Mouse (Mus musculus) heart, adult 2 months (tissue): ENCODE results near the gene Zbtb8os. TPM values are rescaled to one million over a fixed set of nuclear protein-coding genes. Genes with fewer than 3 reads are reported as not detected.
"Not testable (repeated sequence)": the region's sequence is repeated elsewhere in the genome, so short reads cannot be mapped to it uniquely, and the experiment has no call there.

ENCODE experiments used
- DNase-seq, 2 experiments: peaks; one replicate each; pipeline ENCODE4 v3.0.0; 2021
- H3K27ac ChIP-seq: fragments of 200-600 bp; 2 replicates; pipeline ENCODE4 v1.8.1; 2022
- H3K27me3 ChIP-seq: fragments of 200-500 bp; 2 replicates; pipeline ENCODE4 v1.6.1; 2012; ENCODE audit warnings: mild to moderate bottlenecking, low read length, inconsistent platforms, mixed read lengths; ENCODE audit not compliant: control insufficient read depth, insufficient read depth
- H3K36me3 ChIP-seq: fragments of 200-500 bp; 2 replicates; pipeline ENCODE4 v1.6.1; 2012; ENCODE audit warnings: low read length, inconsistent platforms; ENCODE audit not compliant: control insufficient read depth, insufficient read depth
- H3K4me1 ChIP-seq: fragments of 200-500 bp; 2 replicates; pipeline ENCODE4 v1.6.1; 2011; ENCODE audit warnings: low read length; ENCODE audit not compliant: control insufficient read depth, insufficient read depth
- H3K4me3 ChIP-seq: fragments of 200-600 bp; 2 replicates; pipeline ENCODE4 v1.8.1; 2022
- H3K79me2 ChIP-seq: fragments of 200-500 bp; replicated peaks from 2 replicates; pipeline ENCODE4 v1.6.1; 2012; ENCODE audit warnings: mild to moderate bottlenecking, inconsistent platforms, low read length, moderate library complexity, mixed read lengths; ENCODE audit not compliant: control insufficient read depth, insufficient read depth
- H3K9ac ChIP-seq: fragments of 200-500 bp; 2 replicates; pipeline ENCODE4 v1.6.1; 2012; ENCODE audit warnings: low read depth, mild to moderate bottlenecking, control low read depth, inconsistent platforms, low read length, mixed read lengths
- CTCF ChIP-seq: fragments of 200-600 bp; IDR thresholded peaks from 2 replicates; pipeline ENCODE4 v1.8.1; 2022; ENCODE audit warnings: antibody characterized with exemption, mild to moderate bottlenecking, moderate library complexity
- EP300 ChIP-seq: fragments of 200-500 bp; IDR thresholded peaks from 2 replicates; pipeline ENCODE4 v1.6.1; 2011; ENCODE audit warnings: low read depth, low read length, control low read depth; ENCODE audit not compliant: insufficient read depth
- POLR2A ChIP-seq: fragments of 200-500 bp; IDR thresholded peaks from 2 replicates; pipeline ENCODE4 v1.6.1; 2011; ENCODE audit warnings: mild to moderate bottlenecking, low read depth, low read length, control low read depth; ENCODE audit not compliant: insufficient read depth
- WGBS: fragments of 180-500 bp; shearing (Covaris S2); methylation state at CpG from one replicate; pipeline ENCODE4 v1.1.7; 2018; 5-methylcytosine and 5-hydroxymethylcytosine counted together
- intact Hi-C: fragments of 180-260 bp; cut with DNase I; formaldehyde crosslinking; loops from one replicate; pipeline ENCODE4 v1.15.1; 2025
- polyA plus RNA-seq: library from polyadenylated mRNA; depleted of rRNA; stranded (reverse); fragments of >200 nt; gene quantifications from 2 replicates; pipeline ENCODE4 v1.2.3, GENCODE M21; 2012
- total RNA-seq, 2 experiments: library from RNA; stranded (reverse); gene quantifications; 2 replicates each; pipeline ENCODE4 v1.2.3; 2021

The Zbtb8os gene
- total and polyA plus RNA-seq, 3 experiments = 9.1 to 27.2 (median 19.5) TPM

DNA sequence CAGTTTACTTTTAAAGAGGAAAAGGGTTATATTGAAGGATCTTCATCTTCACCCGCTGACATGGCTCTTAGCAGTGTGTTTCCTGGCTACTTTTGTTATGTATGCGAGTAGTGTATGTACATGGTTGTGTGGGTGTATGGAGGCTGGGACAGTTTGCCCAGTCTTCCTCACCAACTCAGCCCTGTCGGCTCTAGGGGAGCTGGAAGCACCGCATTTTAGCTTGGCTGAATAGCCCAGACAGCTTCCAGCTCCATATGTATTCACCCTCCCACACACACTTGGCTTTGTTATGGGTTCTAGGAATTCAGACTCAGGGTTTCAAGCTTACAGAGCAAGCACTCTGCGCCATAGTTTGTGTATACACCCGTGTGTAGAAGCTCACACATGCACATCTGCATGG is 15.6 kb downstream of the Zbtb8os start:
- 69% methylated on average over 6 of the region's 6 CpGs for WGBS
- no peak for DNase-seq
- Histone ChIP-seq H3K9ac (no peak overlapping the region), H3K27ac (no peak overlapping the region), H3K79me2 (no peaks in the 10 kb centered on the region), H3K36me3 (no peaks in the 10 kb centered on the region), H3K27me3 (no peaks in the 10 kb centered on the region), H3K4me1 (no peaks in the 10 kb centered on the region; the same call in 1 of the 2 replicates), H3K4me3 (no peak overlapping the region)
- TF ChIP-seq CTCF (no peak), POLR2A (no peak), EP300 (no peak)
- intact Hi-C loops = loop anchor here (2.0 kb wide), 1 partner anchor 56 kb away; no protein-coding TSS in a partner anchor

DNA sequence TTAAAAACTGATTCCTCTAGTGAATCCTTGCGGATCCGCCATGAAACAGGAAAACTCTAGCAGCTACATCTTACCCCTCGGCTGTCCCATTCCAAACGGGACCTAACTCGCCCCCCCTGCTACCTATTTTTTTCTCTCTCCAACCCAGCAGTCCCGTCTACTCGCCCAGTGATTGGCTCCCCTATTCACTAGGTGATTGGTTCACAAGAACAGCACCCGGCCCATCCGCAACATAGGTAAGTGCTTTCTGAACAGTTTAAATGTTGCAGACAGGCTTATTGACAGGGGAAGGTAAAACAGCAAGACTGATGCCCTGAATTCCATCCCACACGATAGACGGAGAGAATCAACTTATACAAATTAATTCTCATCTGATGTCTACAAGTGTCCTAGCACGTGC is 17.7 kb downstream of the Zbtb8os start:
- WGBS = 91% methylated on average over 12 of the region's 12 CpGs
- no peak for DNase-seq
- Histone ChIP-seq H3K79me2 (no peaks in the 10 kb centered on the region), H3K27me3 (no peaks in the 10 kb centered on the region), H3K4me1 (no peaks in the 10 kb centered on the region), H3K36me3 (no peaks in the 10 kb centered on the region), H3K27ac (no peak overlapping the region), H3K4me3 (no peak overlapping the region), H3K9ac (no peak overlapping the region)
- intact Hi-C loops = no loop called here
- TF ChIP-seq POLR2A = no peak
- no peak for TF ChIP-seq CTCF
- no peak for TF ChIP-seq EP300

DNA sequence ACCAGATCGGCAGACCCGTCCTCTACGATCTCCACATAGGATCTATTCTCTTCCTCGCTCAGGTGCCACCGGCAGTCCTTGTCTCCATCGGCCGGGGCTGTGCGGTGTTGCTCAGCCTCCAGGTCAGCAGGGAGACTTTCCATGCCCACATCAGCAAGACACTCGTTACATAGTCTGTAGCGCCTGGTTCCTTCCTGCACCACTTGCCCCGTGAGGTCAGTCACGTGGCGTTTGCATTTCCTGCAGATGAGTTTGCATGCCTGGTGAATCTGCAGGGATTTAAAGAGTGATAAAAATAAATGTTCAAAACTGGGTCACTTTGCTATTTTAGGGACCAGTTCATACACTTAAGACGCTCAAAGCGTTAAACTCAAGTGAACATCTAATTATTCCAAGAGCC is 18.7 kb downstream of the Zbtb8os start:
- no peaks in the 10 kb centered on the region for H3K27me3 ChIP-seq
- H3K79me2 ChIP-seq = no peaks in the 10 kb centered on the region
- no peak overlapping the region for H3K4me3 ChIP-seq
- H3K27ac ChIP-seq = no peak overlapping the region
- intact Hi-C loops = no loop called here
- DNase-seq = peak in 1 of 2 experiments; percentile 36
- H3K9ac ChIP-seq = no peak overlapping the region
- no peak for TF ChIP-seq EP300
- TF ChIP-seq POLR2A = no peak
- TF ChIP-seq CTCF = no peak
- WGBS = 65% methylated on average over 15 of the region's 15 CpGs
- H3K4me1 ChIP-seq = no peaks in the 10 kb centered on the region
- no peaks in the 10 kb centered on the region for H3K36me3 ChIP-seq

DNA sequence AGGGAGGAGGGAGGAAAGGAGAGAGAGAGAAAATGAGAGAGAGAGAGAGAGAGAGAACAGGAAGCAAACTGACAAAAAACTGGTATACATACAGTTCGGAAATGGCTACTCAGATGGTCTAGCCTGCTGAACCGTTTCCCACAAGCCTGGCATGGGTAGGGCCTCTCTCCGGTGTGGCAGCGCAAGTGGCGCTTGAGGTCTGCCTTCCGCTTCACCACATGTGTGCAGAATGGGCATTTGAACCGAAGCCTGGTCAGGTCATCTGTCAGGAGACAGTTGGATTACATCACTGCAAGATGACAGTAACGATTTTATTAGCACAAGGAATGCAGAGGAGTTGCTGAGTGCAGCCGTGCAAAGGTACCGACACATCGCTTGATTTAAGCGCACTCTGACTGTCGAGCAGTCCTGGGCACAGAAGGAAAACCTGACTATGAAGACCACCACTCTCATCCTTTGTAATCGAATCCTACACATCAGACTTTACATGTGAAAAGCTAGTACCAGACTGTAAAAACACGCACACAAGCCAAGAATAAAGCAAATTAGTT is 22.2 kb downstream of the Zbtb8os start:
- intact Hi-C loops = no loop called here
- Histone ChIP-seq H3K4me1 (no peaks in the 10 kb centered on the region), H3K79me2 (no peaks in the 10 kb centered on the region), H3K27me3 (no peaks in the 10 kb centered on the region), H3K27ac (no peak overlapping the region), H3K36me3 (no peaks in the 10 kb centered on the region), H3K4me3 (no peak overlapping the region), H3K9ac (no peak overlapping the region)
- TF ChIP-seq POLR2A (no peak), CTCF (no peak), EP300 (no peak)
- WGBS = 80% methylated on average over 15 of the region's 15 CpGs
- no peak for DNase-seq

DNA sequence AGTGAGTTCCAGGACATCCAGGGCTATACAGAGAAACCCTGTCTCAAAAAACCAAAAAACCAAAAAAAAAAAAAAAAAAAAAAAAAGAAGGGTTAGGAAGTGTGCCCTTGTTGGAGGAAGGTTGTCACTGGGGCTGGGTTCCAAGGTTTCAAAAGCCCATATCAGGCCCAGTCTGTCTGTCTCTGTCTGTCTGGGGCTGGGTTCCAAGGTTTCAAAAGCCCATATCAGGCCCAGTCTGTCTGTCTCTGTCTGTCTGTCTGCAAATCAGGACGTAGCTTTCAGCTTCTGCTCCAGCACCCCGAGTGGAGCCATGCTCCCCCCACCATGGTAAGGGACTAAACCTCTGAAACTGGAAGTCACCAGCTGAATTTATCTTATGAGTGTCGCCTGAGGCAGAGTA is 26.7 kb downstream of the Zbtb8os start:
- intact Hi-C loops, H3K27ac ChIP-seq, H3K27me3 ChIP-seq, H3K4me3 ChIP-seq, H3K79me2 ChIP-seq, H3K36me3 ChIP-seq, H3K9ac ChIP-seq, DNase-seq, H3K4me1 ChIP-seq: not testable (repeated sequence)
- 71% methylated on average over 3 of the region's 3 CpGs for WGBS

DNA sequence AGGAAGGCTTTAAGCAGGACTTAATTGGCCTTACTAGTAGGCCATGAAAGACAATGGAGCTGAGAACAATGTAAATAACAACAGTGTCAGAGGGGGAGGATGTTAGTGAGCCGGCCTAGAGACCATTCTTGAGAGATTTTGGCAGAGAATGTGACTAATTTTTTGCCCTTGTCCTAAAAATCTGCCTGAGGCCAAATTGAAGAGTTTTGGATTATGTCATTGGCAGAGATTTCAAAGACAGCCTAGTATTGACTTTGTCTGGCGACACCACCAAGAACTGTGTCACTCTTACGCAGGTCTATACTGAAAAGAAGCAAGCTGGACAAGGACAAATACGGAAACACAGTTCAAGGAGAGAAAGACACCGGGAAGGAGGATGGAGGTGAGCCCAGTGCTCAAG is 27.3 kb downstream of the Zbtb8os start:
- Histone ChIP-seq H3K27ac (no peak overlapping the region), H3K9ac (no peak overlapping the region), H3K36me3 (no peaks in the 10 kb centered on the region), H3K79me2 (no peaks in the 10 kb centered on the region), H3K4me3 (no peak overlapping the region), H3K4me1 (no peaks in the 10 kb centered on the region), H3K27me3 (no peaks in the 10 kb centered on the region)
- no peak for DNase-seq
- WGBS = 79% methylated on average over 5 of the region's 5 CpGs
- intact Hi-C loops = no loop called here
- TF ChIP-seq POLR2A (no peak), EP300 (no peak), CTCF (no peak)
